Mouse (Mus musculus): ENCODE results near the gene Gm10188.
A peak's percentile ranks its signal among the peaks of the same experiment; 100 is the strongest.

Gene Gm10188

DNA sequence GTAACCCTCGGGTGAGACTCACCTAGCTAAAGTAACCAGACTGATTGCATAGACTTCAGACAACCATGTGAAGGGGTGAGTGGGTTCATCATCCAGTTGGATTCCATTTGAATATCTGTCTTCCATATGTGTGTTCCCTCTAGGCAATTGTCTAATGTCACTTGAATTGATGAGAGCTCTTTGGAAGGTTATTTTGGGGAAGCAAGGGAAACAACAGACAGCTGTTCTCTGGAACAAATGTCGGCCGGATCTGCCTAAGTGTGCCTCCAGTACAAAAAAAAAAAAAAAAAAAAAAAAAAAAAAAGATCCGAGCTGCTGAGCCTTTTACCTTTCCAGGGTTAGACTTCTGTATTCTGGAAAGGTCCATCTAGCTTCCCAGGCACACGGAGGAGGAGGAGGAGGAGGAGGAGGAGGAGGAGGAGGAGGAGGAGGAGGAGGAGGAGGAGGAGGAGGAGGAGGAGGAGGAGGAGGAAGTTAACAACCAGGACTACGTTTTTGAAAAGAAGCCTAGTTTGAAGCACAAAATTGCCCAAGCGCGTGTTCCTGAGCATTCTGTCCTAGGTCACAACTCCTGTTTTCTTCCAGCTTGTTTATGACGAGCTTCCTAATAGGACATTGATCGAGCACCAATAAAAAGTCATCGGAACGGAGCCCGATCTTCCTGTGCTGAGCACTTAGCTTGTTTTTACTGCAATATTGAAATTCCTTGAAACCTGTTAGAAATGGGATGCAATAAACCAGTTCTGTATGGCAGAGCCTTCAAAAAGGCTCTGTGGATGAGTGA lies 3.1 kb downstream of the Gm10188 start:
- DNase-seq (ENCODE audit: low read depth, low spot score), result no peak

DNA sequence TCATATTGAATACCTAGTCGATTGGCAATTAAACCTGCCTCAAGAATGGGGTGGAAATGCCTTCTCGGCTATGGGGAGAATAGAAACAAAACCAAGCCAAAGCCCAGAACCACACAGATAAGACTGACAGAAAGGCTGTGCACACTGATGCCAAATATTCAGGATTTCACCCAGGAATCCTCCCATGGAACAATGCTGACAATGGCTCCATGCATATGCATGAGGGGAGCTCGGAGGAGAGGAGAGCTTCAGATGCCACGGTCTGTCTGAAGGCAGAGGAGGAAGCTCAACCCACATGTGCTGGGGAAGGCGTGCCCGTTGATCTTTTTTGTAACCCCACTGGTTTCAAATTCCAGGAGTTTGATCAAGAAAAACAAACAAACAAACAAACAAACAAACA lies 7.4 kb downstream of the Gm10188 start:
- no peak for DNase-seq (ENCODE audit: low read depth, low spot score)

DNA sequence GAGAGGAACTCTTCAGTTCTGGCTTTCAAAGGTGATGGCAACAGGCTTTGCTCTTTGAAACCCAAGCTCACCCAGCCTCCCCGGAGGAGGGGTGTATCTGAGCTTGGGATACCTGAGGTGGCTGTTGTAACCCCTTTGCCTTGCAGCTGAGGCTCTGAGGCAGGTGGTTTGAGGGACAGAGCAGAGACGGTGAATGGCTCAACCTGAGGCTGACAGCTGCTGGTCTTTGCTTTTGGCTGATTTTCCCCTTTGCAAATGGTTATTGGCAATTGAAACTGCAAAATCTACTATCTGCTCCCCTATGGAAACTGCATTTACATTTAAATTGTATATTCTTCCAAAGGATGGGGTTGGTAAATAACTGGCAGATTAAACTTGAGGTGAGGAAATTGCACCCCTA lies 7.9 kb downstream of the Gm10188 start:
- no peak for DNase-seq (ENCODE audit: low read depth, low spot score)

DNA sequence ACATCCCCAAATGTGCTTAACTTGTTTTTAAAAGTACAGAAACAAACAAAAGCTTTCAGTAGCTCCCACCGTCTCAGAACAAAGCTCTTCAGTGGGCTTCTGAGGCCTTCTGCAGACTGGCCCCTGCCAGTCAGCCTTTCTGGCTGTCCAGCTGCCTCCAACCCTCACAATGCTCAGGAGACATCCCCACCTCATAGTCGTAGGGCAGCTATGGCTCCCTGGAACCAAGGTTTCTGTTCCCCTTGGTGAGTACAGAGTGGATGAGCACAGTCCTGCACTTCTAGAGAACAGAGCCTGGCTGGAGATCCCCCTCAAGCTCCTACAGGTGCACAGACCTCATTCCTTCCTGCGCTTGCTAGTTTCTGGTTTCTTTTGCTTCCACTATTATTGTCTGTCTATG lies 13.3 kb downstream of the Gm10188 start:
- no peak for DNase-seq (ENCODE audit: low read depth, low spot score)

DNA sequence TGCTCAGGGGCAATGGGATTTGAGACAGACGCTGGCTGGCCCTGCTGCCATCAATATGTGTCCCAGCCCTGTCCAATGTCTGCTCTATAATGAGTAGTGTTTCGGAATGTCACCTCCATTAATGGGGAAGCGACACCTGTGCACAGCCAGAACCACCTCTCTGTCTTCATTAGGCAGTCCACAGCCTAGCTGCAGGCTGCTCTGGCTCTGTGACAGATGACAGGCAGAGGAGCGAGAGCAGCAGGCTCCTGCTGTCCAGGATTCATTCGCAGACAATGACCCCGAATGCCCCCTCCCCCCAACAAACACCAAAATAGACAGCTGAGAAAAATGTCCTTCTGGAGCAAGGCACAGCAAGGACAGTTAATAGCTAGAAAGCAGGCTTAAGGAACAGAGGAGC lies 16.5 kb downstream of the Gm10188 start:
- DNase-seq (ENCODE audit: low read depth, low spot score), result no peak

DNA sequence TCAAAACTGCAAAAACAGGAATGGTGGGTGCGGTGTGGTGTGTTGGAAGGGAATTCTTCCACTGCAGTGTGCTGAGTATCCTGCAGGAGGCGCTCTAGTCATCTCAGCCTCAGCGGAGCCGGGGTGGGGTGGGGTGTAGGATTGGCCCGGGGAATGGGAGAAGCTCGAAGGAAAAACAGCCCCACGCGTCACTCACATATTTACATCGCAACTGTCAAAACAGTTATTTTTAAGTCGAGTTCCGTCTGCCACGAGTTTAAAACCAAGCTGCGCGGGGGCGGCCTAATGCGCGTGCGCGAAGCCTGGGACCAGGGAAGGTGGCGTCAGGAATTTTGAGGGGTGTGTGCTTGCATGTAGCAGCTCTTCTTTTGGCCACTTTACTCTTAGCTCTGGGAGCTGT lies 17.3 kb downstream of the Gm10188 start:
- DNase-seq (ENCODE audit: low read depth, low spot score), result no peak

DNA sequence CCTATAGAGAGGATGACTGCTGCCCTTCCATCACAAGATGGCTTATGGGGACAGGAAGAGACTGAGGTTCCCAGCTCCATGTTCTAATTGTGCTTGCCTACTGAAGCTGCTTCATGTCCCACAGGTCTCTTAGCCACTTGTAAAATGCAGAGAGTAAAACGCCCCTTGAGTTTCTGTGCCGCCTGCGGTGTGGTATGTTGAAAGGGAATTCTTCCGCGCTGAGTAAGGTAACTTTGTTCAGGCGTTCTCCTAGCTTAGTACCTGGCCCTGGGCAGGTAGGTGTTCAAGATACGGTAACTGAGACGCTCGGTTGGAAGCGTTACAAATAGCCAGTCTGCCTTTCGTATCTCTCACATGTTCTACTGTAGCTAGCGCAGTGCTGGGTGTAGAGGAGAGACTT lies 17.9 kb downstream of the Gm10188 start:
- no peak for DNase-seq (ENCODE audit: low read depth, low spot score)

DNA sequence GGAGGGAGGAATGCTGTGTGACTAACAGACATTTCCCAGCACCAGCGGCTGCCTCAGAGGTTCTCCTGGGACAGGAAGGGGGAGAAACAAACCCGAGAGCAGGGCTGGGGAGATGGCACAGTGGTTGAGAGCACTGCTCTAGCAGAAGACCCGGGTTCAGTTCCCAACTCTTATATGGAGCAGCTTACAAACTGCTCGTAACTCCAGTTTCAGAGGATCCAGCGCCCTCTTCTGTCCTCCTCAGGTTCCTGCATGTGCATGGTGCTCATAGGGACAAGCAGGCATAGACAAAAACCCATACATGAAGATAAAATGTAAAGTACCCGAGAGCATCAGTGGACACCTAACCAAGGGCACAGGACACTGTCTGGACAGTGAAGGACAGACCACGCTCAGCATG lies 18.6 kb downstream of the Gm10188 start:
- peak; percentile 58 for DNase-seq (ENCODE audit: low read depth, low spot score)

DNA sequence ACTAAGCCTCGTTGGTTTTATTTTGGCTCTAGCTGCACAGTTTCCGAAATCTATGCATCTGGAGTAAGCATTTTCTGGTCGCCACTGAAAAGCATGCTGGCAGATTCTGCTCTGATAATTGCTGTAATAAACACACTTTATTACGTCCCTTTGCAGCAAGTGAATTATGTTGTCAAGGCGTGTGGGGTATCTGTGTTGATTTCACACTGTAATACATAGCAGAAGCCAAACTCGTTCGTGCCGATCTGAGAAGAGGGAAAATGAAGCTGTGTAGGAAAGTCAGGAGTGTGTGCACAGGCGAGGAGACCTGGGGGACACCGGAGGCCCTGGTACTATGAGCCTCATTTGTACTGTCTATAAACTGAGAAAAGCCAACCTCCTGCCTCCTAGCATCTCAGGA lies 20.2 kb downstream of the Gm10188 start:
- no peak for DNase-seq (ENCODE audit: low read depth, low spot score)

DNA sequence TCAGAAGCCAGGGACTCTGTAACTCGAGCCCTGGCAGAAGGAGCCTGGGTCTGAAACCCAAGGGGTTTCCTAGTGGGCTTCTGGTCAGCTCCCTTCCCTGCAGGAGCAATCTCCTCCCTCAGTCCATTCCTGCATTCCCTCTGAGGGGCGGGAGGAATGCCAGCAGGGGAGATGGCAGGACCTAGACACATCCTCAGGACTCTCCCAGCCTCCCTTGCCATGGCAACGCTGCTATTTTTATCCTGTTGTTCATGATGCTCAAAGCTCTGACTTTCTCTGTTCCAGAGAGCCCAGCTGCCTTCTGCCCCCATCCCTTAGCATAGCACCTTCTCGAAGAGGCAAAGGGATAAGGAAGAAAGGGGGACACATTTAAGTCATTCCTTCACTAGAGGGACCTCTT lies 21.4 kb downstream of the Gm10188 start:
- DNase-seq (ENCODE audit: low read depth, low spot score), result no peak

DNA sequence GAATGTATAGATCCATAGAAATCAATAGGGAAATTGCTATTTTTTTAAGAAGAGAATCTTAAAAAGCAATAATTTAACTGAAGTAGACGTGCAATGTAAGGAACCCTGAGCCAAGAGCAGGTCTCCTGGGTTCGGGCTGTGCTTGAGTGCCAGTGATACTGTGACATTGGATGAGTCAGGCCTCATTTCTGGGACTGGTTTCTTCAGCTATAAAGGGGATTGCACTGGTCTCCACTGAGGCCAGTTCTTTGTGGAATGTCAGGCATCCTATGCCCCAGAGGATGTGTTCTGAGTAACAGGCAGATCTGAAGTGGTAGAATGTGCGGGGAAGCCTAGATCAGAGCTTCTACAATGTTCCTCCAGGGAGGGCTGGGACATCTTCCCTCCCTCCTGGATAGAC lies 22.7 kb downstream of the Gm10188 start:
- no peak for DNase-seq (ENCODE audit: low read depth, low spot score)

DNA sequence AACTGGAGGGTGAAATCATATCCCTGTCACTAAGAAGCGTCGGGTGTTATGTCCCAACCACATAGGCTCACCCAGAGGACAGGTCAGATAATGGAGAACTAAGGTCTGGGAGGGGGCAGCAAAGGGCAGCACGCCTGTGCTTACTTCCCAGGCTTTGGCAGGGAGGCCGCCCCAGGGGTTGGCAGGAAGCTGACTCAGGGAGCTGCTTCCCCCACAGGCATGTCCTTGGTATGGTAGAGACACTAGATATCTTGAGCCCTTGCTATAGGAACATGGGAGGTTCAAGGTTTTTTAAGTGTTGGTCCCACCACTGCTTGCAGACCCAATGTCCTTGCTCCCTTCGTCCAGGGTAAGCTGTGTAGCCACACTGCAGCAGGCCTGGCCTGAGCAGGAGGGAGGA lies 23.6 kb downstream of the Gm10188 start:
- no peak for DNase-seq (ENCODE audit: low read depth, low spot score)

DNA sequence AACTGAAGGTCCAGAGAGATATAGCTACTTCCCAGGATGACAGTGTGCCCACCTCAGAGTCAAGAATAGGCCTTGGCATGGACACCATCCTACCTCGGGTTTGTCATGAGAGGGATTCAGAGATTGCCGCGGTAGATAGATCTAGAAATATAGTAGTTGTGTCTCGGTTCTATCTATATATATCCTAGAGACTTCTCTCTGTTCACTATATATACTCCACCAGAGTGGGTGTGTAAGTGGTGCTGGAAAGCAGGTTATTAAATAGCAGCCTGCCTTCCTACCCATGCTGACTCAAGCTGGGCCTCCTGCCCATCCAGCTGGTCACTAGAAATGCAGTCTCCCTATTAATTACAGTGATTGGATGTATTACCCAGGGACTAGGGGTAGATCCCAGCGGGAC lies 26.8 kb downstream of the Gm10188 start:
- no peak for DNase-seq (ENCODE audit: low read depth, low spot score)

DNA sequence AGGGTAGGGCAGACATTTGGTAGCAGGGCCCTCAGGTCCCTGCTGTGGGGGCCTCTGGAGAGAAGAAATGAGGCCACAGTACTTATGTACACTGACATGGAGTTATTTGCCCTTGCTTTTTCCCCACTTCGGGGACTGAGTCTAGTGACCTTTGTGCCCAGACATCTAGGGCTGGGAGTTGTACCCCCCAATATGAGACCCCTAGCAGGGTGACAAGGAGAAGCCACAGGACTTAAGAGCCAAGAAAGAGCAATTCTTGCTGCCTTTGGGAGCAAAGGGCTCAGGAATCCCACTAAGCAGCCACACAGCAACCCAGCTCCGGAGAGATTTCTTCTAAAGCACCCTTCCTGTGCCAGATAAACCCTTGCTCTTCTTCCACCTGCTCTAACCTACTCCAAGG lies 27.6 kb downstream of the Gm10188 start:
- DNase-seq (ENCODE audit: low read depth, low spot score), result no peak

DNA sequence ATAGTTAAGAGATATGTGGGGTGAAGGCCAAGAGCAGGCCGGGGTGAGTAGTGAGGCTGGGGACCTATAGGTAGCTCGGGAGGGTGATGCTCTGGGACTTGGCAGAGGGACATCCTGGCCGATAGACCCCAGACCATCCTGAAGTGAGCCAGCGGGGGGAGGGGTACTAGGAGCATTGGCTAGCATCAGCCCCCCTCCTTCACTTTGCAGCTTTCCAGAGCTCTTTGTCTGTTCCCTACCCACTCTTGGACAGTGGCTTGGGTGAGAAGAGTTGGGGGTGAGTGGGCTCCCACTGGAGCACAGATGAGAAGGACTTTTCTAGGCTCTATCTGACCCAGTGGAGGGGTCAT lies 28.1 kb downstream of the Gm10188 start:
- no peak for DNase-seq (ENCODE audit: low read depth, low spot score)

DNA sequence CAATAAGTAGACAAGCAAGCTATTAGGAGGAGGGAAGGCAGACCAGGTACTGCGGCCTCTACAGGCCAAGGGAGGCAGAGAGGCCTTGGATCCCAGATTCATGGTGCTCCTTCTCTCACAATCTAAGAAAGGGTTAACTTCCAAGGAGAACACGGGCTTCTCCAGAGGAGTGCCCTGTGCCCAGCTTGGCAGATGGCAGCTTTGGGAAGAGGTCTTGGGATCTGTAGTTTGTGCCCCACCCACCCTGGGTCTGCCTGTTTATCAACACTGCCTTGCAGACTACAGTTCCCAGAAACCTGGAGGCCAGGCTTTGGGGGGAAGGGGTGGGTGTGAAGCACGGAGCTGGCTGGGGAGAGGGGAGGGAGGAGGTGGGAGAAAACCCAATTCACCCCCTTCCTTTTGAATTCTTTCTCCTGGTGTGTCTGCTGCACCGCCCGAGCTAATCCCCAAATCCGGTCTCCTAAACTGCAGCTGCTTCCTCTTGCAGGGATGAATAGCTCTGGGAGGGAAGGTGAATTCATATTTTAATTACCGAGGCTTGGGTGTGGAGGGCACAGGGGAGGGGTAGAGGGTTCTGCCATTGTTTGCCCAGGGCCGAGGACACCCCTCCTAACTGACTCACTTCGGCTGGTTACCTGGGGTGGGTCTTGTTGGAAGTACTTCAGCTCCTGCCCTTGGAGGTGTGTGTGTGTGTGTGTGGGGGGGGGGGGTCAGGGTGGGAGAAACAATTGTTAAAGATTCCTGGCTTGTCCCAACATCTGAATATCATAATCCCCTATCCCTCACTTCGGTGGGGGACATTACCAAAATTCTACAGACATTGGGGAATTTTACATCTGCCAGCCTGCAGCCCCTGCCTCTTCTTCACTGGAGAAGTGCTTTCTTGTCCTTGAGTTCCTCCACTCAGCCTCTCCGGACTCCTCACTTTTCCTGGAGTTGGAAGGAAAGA lies 28.7 kb downstream of the Gm10188 start:
- peak; percentile 86 for DNase-seq (ENCODE audit: low read depth, low spot score)

DNA sequence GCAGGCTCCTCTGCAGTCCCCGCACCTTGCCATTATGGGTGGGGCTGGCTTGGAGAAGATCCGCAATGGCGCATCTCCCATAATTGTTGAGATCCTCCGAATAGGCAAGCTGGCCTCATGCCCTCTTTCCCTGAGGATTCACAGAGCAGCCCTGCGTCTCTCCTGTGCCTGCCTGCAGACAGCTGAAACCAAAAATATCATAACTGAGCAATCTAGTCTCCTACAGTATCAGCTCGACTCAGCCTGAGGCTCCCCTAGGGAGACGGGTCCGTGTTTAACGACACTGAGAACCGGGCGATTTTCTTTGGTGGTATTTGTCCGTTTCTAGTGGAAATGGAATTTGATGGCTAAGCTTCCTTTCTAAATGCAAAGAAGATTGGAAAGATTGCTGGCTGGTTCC lies 29.6 kb downstream of the Gm10188 start:
- no peak for DNase-seq (ENCODE audit: low read depth, low spot score)

DNA sequence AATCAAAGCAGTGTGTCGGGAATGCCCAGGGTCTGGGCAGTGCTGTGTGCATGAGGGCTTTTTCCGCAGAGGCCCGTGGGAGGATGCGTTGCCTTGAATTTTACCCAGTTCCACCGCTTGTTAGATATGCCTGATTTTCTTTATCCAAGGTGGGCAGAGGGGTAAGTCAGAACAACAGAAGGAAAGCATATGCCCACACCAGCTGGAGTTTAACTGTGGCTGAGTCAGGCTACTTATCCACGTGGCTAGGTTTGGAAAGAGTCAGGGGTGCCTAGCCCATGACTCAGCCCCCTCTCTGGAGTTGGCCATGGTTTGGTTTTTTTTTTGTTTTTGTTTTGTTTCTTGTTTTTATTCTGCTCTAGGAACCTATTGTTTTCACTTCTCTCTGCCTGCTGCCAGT lies 30.3 kb downstream of the Gm10188 start:
- no peak for DNase-seq (ENCODE audit: low read depth, low spot score)

DNA sequence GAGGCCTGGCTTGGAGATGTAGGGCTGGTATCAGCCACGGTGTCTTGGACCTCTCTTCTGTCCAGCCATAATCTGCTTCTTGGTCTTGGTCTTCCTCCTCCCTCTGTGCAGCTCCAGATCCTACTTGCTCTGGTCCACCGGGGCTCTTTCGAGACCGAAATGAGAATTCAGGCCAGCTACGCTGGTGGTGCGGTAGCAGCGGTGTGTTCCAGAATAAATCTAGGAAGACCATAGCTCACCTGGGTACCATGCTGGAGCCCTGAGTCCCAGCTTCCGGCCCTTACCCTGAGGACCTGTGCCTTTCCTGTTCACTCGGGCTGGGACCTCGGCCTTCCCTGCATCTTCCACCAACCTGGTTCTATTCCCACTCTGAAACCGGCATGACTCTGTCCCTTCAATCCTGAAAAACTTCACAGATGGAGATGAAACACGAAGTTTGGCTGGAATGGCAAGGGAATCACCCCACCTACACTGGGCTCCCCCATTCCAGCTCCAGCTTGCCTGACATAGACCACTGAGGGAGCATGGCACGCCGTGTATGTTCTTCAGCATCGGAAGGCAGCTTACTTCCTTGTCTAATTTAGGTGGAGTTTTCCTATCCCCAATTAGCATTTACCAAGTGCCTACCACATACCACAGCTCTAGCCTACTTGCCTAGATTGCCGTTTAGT lies 31.0 kb downstream of the Gm10188 start:
- DNase-seq (ENCODE audit: low read depth, low spot score), result no peak

DNA sequence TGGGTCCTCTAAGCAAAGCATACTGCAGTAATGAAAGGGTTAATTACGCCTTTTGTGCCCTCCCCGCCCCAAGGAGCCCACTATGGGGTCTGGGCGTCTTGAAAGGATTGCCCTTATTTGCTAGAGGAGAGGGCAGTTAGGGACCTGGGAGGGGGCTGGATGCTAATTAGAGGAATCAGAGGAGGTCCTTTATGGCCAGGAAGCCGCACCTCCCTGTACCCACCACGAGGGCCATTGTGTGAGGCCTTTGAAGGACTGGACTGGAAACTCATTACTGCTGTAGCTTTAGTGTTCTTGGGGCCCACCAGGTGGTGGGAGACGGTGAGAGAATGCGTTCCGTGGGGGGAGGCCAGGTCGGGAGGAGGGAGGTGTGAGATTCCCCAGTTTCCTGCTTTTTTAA lies 31.9 kb downstream of the Gm10188 start:
- no peak for DNase-seq (ENCODE audit: low read depth, low spot score)

DNA sequence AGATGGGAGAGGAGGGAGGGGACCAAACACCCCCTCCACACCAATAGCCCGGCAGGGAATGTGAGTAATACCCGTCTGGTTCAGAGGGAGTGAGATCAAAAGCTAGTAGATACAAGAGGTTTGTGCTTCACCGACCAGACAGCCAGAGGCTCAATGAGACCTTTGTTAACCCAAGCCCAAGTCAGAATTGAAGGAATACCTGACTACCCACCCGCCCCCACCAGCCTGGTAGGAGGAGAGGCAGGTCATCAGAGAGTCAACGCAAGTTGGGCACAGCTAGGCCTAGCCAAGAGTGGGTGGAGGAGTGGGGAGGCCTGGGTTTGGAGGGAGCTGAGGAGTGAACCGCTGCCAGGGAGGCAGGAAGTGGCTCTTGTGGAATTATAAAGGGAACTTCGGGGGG lies 33.2 kb downstream of the Gm10188 start:
- no peak for DNase-seq (ENCODE audit: low read depth, low spot score)

DNA sequence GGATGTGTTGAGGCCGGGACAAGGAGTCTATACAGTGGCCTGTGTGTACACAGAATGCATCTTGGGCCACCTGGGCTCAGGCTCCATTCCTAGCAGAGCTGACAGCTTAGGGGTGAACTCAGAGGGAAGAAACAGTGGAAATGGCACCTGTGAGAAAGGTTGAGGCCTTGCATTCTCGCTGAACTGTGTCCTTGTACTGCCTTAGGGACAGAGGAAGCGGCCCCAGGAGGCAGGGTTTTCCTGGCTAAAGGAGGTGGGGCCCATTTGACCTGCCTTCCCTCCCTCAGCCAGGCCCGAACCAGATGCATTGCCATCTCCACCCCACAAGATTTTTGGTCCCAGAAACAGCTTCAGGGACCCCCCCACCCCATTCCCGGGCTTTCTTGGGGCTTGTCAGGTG lies 33.9 kb downstream of the Gm10188 start:
- no peak for DNase-seq (ENCODE audit: low read depth, low spot score)

DNA sequence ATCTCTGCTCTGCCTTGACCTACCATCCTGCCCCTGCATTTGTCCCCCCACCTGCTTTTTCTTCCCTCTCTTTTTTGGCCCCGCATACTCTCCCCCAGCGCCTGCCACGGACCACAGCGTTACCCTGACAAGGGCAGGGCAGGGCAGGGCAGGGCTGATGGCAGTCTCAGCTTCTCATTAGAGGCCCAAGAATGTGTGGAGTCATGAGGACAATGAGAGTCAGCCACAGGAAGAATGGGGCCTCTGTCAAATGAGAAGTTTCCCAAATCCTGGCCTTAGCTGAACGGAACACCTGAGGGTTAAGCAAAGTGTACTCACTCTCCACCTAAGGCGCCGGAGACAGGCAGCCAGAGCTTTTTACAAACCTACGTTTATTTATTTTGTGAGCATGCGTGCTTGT lies 34.5 kb downstream of the Gm10188 start:
- no peak for DNase-seq (ENCODE audit: low read depth, low spot score)
